Mouse (Mus musculus) limb, embryonic 12.5 days (tissue): ENCODE results near the gene Fbxl16. TPM values are rescaled to one million over a fixed set of nuclear protein-coding genes. Genes with fewer than 3 reads are reported as not detected.
"Not testable (repeated sequence)": the region's sequence is repeated elsewhere in the genome, so short reads cannot be mapped to it uniquely, and the experiment has no call there.

Source experiments
- ATAC-seq: fragments of 200-750 bp; cut with Nextera tagmentation; 2 replicates; pipeline ENCODE4 v1.8.0; 2017; ENCODE audit warnings: low read depth, moderate TSS enrichment; ENCODE audit not compliant: insufficient number of reproducible peaks, insufficient read depth, low FRiP score, low TSS enrichment
- H3K27ac ChIP-seq: fragments of 300-500 bp; sonication (generic); 2 replicates; pipeline ENCODE4 v1.5.1; 2016; ENCODE audit warnings: mild to moderate bottlenecking, moderate library complexity
- H3K27me3 ChIP-seq: fragments of 300-500 bp; sonication (generic); 2 replicates; pipeline ENCODE4 v1.6.1; 2016; ENCODE audit warnings: mild to moderate bottlenecking, moderate library complexity
- H3K36me3 ChIP-seq: fragments of 300-500 bp; sonication (generic); 2 replicates; pipeline ENCODE4 v1.6.1; 2016; ENCODE audit warnings: mild to moderate bottlenecking, moderate library complexity
- H3K4me1 ChIP-seq: fragments of 300-500 bp; sonication (generic); replicated peaks from 2 replicates; pipeline ENCODE4 v1.6.1; 2016
- H3K4me2 ChIP-seq: fragments of 300-500 bp; sonication (generic); 2 replicates; pipeline ENCODE4 v1.6.1; 2016; ENCODE audit warnings: mild to moderate bottlenecking, moderate library complexity
- H3K4me3 ChIP-seq: fragments of 300-500 bp; sonication (generic); replicated peaks from 2 replicates; pipeline ENCODE4 v1.5.1; 2016; ENCODE audit warnings: mild to moderate bottlenecking
- H3K9ac ChIP-seq: fragments of 300-500 bp; sonication (generic); replicated peaks from 2 replicates; pipeline ENCODE4 v1.6.1; 2016; ENCODE audit warnings: mild to moderate bottlenecking, moderate library complexity
- H3K9me3 ChIP-seq: fragments of 300-500 bp; sonication (generic); 2 replicates; pipeline ENCODE4 v1.6.1; 2016; ENCODE audit warnings: mild to moderate bottlenecking, moderate library complexity
- WGBS: fragments of 180-500 bp; shearing (Covaris S2); methylation state at CpG from one replicate; pipeline ENCODE4 v1.1.7; 2016; 5-methylcytosine and 5-hydroxymethylcytosine counted together
- polyA plus RNA-seq: library from polyadenylated mRNA; unstranded; fragments of >200 nt; fragmentation: Nextera tagmentation; extraction: Ambion mirVana; gene quantifications from 2 replicates; pipeline ENCODE4 v1.2.1, GENCODE M21; 2016

Fbxl16 gene
- polyA plus RNA-seq, 1 experiment from 2014 or later = 2.4 TPM

DNA sequence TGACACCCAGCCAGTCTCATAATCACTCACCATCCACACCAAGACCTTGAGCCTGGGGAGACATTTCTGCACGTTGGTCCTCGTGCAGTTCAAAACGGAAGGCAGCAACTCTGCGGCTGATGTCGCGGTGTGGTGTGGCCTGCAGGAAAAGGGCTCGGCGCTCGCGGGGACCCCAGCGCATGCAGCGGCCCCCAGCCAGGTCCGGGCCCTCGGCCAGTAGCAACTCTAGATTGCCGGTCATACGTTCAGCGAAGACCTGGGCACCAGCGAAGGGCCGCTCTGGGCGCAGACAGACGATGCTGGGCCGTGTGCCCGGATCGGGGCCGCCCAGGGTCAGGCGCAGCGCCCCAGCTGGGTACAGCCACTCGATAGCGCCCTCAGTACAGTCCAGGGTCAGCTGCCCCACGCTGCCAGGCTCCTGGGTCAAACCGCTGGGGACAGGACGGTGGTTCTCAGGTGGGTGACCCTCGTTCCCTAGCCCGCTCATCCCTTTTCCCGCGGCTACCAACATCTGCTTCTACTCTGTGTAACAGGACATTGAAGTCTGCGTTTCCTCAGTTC, 12.6 kb upstream of the Fbxl16 start:
- peak overlapping the region; percentile 69; the same call in 1 of the 2 replicates for H3K27ac ChIP-seq
- under 1% methylated on average over 37 of the region's 37 CpGs for WGBS
- no peaks in the 10 kb centered on the region for H3K9me3 ChIP-seq
- H3K4me2 ChIP-seq = peak overlapping the region; percentile 99
- H3K9ac ChIP-seq = peak overlapping the region; percentile 79
- H3K4me3 ChIP-seq = peak overlapping the region; percentile 84
- 0 out of 2 replicates have a peak, but pooled peaks cover 1% of the 10 kb centered on the region for H3K27me3 ChIP-seq
- peak; percentile 11; the same call in 1 of the 2 replicates for ATAC-seq
- H3K4me1 ChIP-seq = peaks cover 44% of the 10 kb centered on the region
- H3K36me3 ChIP-seq = 0 out of 2 replicates have a peak, but pooled peaks cover 10% of the 10 kb centered on the region

DNA sequence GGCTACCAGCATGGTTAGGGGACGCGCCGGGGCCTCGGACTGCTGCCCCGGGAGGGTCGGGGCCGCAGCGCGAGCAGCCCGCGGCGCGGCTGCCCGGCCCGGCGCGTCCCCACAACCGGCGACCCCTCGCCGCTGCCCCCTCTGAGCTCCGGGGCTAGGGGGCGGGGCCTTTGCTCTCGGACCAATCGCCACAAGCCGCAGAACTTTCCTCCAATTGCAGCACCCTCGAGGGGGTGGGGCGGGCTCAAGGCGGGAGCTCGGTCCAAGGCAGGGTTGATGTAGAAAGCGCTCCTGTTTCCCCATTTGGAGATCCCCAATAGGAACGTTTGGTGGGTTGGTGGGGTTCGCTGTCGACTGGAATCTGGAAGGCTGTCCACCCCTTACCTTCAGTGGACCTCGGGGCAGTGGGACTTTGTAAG, 11.9 kb upstream of the Fbxl16 start, which contains the start of gene Metrn:
TSS of gene Metrn (minus strand) at position 186 of the 419 bp plus-strand sequence.
- H3K4me1 ChIP-seq = peaks cover 40% of the 10 kb centered on the region
- no peaks in the 10 kb centered on the region for H3K9me3 ChIP-seq
- H3K36me3 ChIP-seq = 0 out of 2 replicates have a peak, but pooled peaks cover 10% of the 10 kb centered on the region
- WGBS = under 1% methylated on average over 35 of the region's 35 CpGs
- peak within 1 kb of the TSS; percentile 99 for H3K4me2 ChIP-seq
- peak; percentile 78 for ATAC-seq
- H3K27me3 ChIP-seq = 0 out of 2 replicates have a peak, but pooled peaks cover 5% of the 10 kb centered on the region
- peak within 1 kb of the TSS; percentile 69 for H3K27ac ChIP-seq
- H3K9ac ChIP-seq = peak within 1 kb of the TSS; percentile 79
- peak within 1 kb of the TSS; percentile 84 for H3K4me3 ChIP-seq

DNA sequence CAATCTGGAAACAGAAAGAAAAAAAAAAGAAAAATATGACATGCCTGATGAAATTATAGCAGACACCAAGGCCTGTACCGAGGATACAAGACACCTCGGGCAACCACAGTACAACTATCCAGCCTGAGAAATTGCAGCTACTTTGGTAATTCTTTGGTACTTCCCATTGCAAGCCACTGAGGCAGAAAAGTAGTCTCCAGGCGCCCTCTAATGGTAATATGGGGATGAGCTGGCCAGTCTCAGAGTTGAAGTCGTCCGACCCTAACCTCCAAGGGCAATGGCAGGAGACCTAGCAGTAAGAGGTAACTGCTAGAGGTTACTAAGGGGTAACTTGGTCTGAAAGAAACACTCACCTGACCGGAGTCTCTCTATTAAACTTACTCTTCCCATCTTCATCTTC, 7.9 kb upstream of the Fbxl16 start:
- 10% methylated on average over 6 of the region's 6 CpGs for WGBS
- no peak for ATAC-seq
- H3K9me3 ChIP-seq = no peaks in the 10 kb centered on the region

DNA sequence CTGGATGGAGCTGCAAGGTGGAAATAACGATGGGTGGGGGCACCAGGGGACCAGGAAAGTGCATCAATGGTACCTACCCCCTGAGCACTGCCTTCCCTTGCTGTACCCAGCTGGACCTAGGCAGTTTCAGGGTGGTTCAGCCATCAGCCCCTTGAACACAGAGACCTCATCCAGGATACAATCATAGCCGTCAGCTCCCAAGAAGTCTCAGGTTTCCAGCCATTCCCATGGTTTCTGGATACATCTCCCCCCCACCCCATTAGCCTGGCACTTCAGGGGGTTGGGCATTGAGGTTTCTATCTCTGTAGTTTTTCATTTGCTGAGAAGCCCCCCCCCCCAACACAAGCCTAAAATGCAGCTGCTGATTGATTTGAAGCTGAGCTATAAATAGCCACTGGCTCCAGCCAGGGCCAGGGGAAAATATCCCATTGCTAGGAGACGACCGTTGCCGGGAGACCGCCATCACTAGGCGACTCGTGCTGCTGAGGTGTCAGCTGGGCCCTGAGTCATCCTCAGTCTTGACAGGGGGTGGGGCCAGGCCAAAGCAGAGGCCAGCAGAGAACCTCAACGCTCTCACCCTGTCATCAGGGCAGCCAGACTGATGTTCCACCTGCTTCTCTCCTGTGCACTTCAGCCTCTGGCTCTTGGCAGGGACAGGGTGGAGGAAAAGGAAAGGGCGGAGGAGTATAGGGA, 5.9 kb upstream of the Fbxl16 start:
- no peak for ATAC-seq
- Histone ChIP-seq H3K27ac (no peak overlapping the region), H3K4me2 (no peak overlapping the region), H3K9ac (no peak overlapping the region), H3K4me1 (no peaks in the 10 kb centered on the region), H3K36me3 (no peaks in the 10 kb centered on the region), H3K27me3 (peaks cover 43% of the 10 kb centered on the region), H3K4me3 (no peak overlapping the region), H3K9me3 (no peaks in the 10 kb centered on the region)
- WGBS = 15% methylated on average over 10 of the region's 10 CpGs

More for the DNA sequence above, 7.9 kb upstream of the Fbxl16 start:
- peaks cover 28% of the 10 kb centered on the region for H3K27me3 ChIP-seq
- no peak overlapping the region for H3K27ac ChIP-seq
- no peak overlapping the region for H3K9ac ChIP-seq
- H3K4me2 ChIP-seq = no peak overlapping the region
- H3K36me3 ChIP-seq = no peaks in the 10 kb centered on the region
- H3K4me1 ChIP-seq = peaks cover 10% of the 10 kb centered on the region
- no peak overlapping the region for H3K4me3 ChIP-seq

DNA sequence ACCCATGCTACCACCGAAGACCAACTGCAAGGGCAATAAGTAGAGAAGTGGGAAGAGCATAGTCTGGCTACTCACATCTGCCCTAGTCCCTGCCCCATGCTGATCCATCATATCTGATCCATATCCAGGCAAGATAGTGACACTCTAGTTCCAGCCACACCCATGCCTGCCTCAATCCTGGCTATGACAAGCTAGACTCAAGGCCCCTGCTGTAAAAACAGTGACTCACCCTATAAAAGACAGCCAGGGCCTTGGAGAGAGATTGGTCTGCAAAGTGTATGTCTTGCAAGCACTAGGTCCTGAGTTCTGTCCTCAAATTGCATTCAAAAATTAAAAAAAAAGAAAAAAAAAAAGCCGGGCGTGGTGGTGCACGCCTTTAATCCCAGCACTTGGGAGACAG, 2.4 kb upstream of the Fbxl16 start:
- H3K36me3 ChIP-seq = no peaks in the 10 kb centered on the region
- ATAC-seq = no peak
- H3K4me3 ChIP-seq = no peak overlapping the region
- no peak overlapping the region for H3K9ac ChIP-seq
- no peaks in the 10 kb centered on the region for H3K9me3 ChIP-seq
- H3K27me3 ChIP-seq = peaks cover 75% of the 10 kb centered on the region
- no peak overlapping the region for H3K4me2 ChIP-seq
- 74% methylated on average over 4 of the region's 4 CpGs for WGBS
- H3K27ac ChIP-seq = no peak overlapping the region
- peaks cover 8% of the 10 kb centered on the region for H3K4me1 ChIP-seq

DNA sequence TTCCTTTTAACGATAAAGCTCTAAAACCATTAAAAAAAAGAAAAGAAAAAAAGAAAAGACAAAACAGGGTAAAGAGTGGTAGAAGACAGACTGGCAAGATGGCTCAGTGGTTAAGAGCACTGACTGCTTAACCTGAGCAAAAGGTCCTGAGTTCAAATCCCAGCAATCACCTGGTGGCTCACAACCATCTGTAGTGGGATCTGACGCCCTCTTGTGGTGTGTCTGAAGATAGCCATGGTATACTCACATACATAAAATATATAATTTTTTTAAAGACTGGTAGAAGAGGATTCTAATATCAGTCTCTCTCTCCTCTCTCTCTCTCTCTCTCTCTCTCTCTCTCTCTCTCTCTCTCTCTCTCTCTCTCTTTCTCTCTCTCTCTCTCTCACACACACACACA, 1.4 kb upstream of the Fbxl16 start:
- not testable (repeated sequence) for H3K9me3 ChIP-seq, H3K27ac ChIP-seq, H3K4me3 ChIP-seq, H3K36me3 ChIP-seq, ATAC-seq, H3K4me1 ChIP-seq, H3K9ac ChIP-seq, H3K4me2 ChIP-seq
- 47% methylated on average over 2 of the region's 2 CpGs for WGBS
- peaks cover 79% of the 10 kb centered on the region for H3K27me3 ChIP-seq

DNA sequence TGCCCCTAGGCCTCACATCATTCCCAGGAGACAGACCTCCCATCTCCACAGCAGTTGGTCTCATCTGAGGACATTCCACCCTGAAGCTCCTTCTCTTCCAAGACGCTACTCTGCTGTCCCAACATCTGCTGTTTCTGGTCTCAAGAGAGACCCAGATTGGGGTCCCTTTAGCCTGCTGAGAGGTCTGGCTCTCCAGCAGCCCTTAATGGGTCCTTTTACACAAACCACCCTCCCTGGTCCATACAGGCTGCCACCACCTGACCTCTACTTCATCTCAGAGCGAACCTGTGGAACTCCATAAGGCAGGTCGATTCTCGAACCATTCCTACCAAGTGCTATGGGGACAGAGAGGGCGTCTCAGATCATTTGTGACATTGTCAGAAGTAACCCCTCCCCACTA, 857 bp upstream of the Fbxl16 start:
- 42% methylated on average over 5 of the region's 5 CpGs for WGBS
- Histone ChIP-seq H3K4me2 (peak overlapping the region; percentile 96), H3K36me3 (no peaks in the 10 kb centered on the region), H3K27ac (no peak overlapping the region), H3K9me3 (no peaks in the 10 kb centered on the region), H3K4me3 (peak overlapping the region; percentile 71; the same call in 1 of the 2 replicates), H3K27me3 (peaks cover 79% of the 10 kb centered on the region), H3K9ac (0 out of 2 replicates have a peak overlapping the region, but pooled peaks have one; percentile 66), H3K4me1 (peaks cover 8% of the 10 kb centered on the region)
- no peak for ATAC-seq

DNA sequence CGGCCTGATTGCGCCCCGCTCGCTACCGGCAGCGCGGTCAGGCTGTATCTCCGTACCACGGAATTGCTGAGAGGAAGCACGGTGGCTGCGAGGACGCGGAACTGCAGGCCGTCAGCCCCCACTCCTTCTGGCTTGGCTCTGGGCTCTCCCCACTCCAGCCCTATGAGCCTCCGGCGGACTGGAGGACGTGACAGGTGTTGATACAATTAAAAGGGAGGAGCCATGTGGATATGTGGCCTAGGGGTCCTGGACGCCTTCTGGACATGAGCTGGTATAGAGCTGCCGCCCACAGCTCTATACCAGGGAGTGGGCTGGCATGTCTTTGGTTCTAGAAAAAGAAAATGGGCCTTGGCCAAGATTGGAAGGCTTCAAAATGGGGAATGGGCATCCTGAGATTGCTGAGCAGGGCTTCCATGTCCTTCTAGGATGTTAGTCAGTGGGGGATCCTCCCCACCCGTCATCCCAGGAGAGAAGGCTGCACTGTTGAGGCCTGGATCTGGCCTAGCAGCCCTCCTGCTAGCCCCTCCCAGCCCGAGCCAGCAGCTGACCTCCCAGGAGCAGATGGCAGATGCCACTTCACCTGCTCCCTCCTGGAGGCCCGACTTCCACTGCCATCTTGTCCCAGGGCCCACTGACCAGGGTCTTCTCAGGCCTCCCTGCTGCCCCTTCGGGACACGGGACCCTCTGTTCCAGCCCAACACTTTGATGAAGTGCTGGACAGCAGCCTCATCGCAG, 888 bp downstream of the Fbxl16 start:
- H3K9ac ChIP-seq = peak overlapping the region; percentile 66
- peak overlapping the region; percentile 96 for H3K4me2 ChIP-seq
- peak overlapping the region; percentile 71 for H3K4me3 ChIP-seq
- peaks cover 81% of the 10 kb centered on the region for H3K27me3 ChIP-seq
- no peak; the same call in 1 of the 2 replicates for ATAC-seq
- no peaks in the 10 kb centered on the region for H3K9me3 ChIP-seq
- 12% methylated on average over 25 of the region's 25 CpGs for WGBS
- peaks cover 8% of the 10 kb centered on the region for H3K4me1 ChIP-seq
- H3K36me3 ChIP-seq = no peaks in the 10 kb centered on the region
- no peak overlapping the region for H3K27ac ChIP-seq

DNA sequence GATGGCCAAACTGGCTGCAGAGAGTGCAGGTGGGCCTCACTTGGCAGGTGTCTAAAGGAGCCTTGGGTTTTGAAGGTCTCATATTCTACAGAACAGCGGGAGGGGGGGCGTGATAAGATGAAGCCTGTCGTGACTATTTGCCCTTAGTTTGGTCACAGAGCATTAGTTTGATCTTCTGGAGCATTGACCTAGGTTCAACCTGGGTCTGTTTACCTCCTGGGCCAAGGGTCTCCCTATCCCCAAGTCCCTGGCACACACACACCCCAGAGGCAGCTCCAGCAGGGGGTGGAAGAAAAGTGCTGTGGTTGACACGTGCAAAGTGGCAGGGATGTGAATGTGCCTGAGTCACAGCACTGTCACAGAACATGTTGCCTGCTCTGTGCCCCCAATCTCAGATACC, 2.0 kb downstream of the Fbxl16 start:
- ATAC-seq = no peak
- Histone ChIP-seq H3K27me3 (peaks cover 83% of the 10 kb centered on the region), H3K9ac (no peak overlapping the region), H3K9me3 (no peaks in the 10 kb centered on the region), H3K4me3 (no peak overlapping the region), H3K27ac (no peak overlapping the region), H3K36me3 (no peaks in the 10 kb centered on the region), H3K4me1 (peaks cover 8% of the 10 kb centered on the region), H3K4me2 (no peak overlapping the region)
- WGBS = 72% methylated on average over 4 of the region's 4 CpGs

DNA sequence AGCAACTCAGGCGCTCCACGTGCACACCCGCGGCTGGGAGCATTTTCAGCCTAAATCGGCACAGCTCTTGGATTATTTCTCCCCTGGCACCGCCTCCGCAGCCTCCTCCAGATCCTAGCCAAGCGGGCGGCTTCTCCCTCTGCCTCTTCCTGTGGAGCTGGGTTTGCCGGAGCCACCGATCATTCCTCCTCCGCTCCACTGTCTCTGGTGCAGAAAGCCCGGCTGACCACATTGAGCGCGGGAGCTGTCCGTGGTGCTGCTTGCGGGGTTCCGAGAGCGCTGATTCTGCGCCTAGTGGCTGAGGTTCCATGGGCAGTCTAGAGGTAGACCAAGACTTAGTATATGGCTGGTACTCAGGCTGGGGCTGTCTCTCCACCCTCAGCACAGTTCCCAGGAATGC, 4.6 kb downstream of the Fbxl16 start:
- H3K27ac ChIP-seq = no peak overlapping the region
- no peak overlapping the region for H3K4me3 ChIP-seq
- peaks cover 8% of the 10 kb centered on the region for H3K4me1 ChIP-seq
- H3K36me3 ChIP-seq = no peaks in the 10 kb centered on the region
- peaks cover 88% of the 10 kb centered on the region for H3K27me3 ChIP-seq
- H3K9ac ChIP-seq = no peak overlapping the region
- 4% methylated on average over 20 of the region's 20 CpGs for WGBS
- H3K4me2 ChIP-seq = no peak overlapping the region
- no peaks in the 10 kb centered on the region for H3K9me3 ChIP-seq
- no peak; the same call in 1 of the 2 replicates for ATAC-seq

DNA sequence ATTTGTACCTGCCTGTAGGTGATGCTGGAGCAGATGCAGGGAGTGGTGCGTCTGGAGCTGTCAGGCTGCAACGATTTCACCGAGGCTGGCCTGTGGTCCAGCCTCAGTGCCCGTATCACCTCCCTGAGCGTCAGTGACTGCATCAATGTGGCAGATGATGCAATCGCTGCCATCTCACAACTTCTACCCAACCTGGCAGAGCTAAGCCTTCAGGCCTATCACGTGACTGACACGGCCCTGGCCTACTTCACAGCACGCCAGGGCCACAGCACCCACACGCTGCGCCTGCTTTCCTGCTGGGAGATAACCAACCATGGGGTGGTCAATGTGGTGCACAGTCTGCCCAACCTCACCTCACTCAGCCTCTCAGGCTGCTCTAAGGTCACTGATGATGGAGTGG, 8.8 kb downstream of the Fbxl16 start:
- Histone ChIP-seq H3K36me3 (no peaks in the 10 kb centered on the region), H3K4me3 (no peak overlapping the region), H3K9me3 (no peaks in the 10 kb centered on the region), H3K27ac (no peak overlapping the region), H3K27me3 (peaks cover 84% of the 10 kb centered on the region), H3K9ac (no peak overlapping the region), H3K4me1 (no peaks in the 10 kb centered on the region; the same call in 1 of the 2 replicates), H3K4me2 (no peak overlapping the region)
- 80% methylated on average over 11 of the region's 11 CpGs for WGBS
- ATAC-seq = no peak
